ENCODE assay signal across 8 mouse cellular contexts in genomic region chr2:9896097-9896770, GRCm38 (mm10). TPM values are rescaled to one million over a fixed set of nuclear protein-coding genes. Genes with fewer than 3 reads are reported as not detected.
DNase-seq lines count a peak whose midpoint lies in the region; ATAC-seq and TF ChIP-seq lines count a peak whose summit lies in the region.

No protein-coding gene starts in this region.

- H3K27ac ChIP-seq in heart, postnatal 0 days (ENCODE audit: low read depth) = no peak overlapping the region
- no peak overlapping the region for H3K27ac ChIP-seq in hindbrain, embryonic 16.5 days (ENCODE audit: low read depth, low read length)

- 0 out of 2 replicates have a peak, but pooled peaks cover 8% of the 10 kb centered on the region for H3K4me1 ChIP-seq in heart, postnatal 0 days (ENCODE audit: control insufficient read depth, insufficient read depth)
- peaks cover 2% of the 10 kb centered on the region; the same call in 1 of the 2 replicates for H3K4me1 ChIP-seq in hindbrain, embryonic 16.5 days (ENCODE audit: control insufficient read depth, insufficient read depth, low read depth, low read length)

- no peak for ATAC-seq in heart, postnatal 0 days (ENCODE audit: insufficient read depth, low read depth)
- ATAC-seq in hindbrain, embryonic 16.5 days = no peak
- ATAC-seq in megakaryocyte-erythroid progenitor cell, adult 5-6 weeks (replicated peaks; ENCODE audit: low FRiP score, low TSS enrichment, poor library complexity, severe bottlenecking) = no peak

- no peaks in the 10 kb centered on the region for H3K36me3 ChIP-seq in heart, postnatal 0 days (replicated peaks; ENCODE audit: control insufficient read depth, insufficient read depth, low read length)
- H3K36me3 ChIP-seq in hindbrain, embryonic 16.5 days (ENCODE audit: control insufficient read depth, insufficient read depth, low read length) = no peaks in the 10 kb centered on the region

- H3K9ac ChIP-seq in heart, postnatal 0 days (replicated peaks; ENCODE audit: low read depth, low read length) = no peak overlapping the region
- H3K9ac ChIP-seq in hindbrain, embryonic 16.5 days (ENCODE audit: low read depth, low read length) = no peak overlapping the region

- TF ChIP-seq CTCF in heart, postnatal 0 days (IDR thresholded peaks at IDR 0.05; ENCODE audit: low read depth) = no peak

- peaks cover 83% of the 10 kb centered on the region for H3K27me3 ChIP-seq in heart, postnatal 0 days (ENCODE audit: control insufficient read depth, insufficient read depth, low read length)
- peaks cover 36% of the 10 kb centered on the region for H3K27me3 ChIP-seq in hindbrain, embryonic 16.5 days (replicated peaks; ENCODE audit: control insufficient read depth, insufficient read depth, low read length)

- no peaks in the 10 kb centered on the region for H3K9me3 ChIP-seq in heart, postnatal 0 days (replicated peaks; ENCODE audit: control insufficient read depth, low read length)
- no peaks in the 10 kb centered on the region for H3K9me3 ChIP-seq in hindbrain, embryonic 16.5 days (ENCODE audit: control insufficient read depth, low read length)

- no peak for TF ChIP-seq EP300 in heart, postnatal 0 days (IDR thresholded peaks at IDR 0.05; ENCODE audit: low read depth)

- DNase-seq in heart, postnatal 0 days (ENCODE audit: low spot score) = no peak
- no peak for DNase-seq in heart, adult 9 months (ENCODE audit: low spot score in 2 of 2)
- DNase-seq in embryo, embryonic 10.5 days (ENCODE audit: low spot score) = peak; percentile 54
- DNase-seq in naive thymus-derived CD4-positive, alpha-beta T cell, adult 2 months (ENCODE audit: low read depth) = peak; percentile 16
- DNase-seq in cerebellum, adult 9-11 months = no peak
- no peak for DNase-seq in gastrocnemius, adult 8-10 months (ENCODE audit: low spot score in 2 of 2)

- H3K4me2 ChIP-seq in heart, postnatal 0 days (ENCODE audit: low read depth, low read length) = peak overlapping the region; percentile 18; the same call in 1 of the 2 replicates
- peak overlapping the region; percentile 18; the same call in 1 of the 2 replicates for H3K4me2 ChIP-seq in hindbrain, embryonic 16.5 days (ENCODE audit: low read length)

- WGBS in heart, postnatal 0 days = 2% methylated on average over 22 of the region's 22 CpGs
- under 1% methylated on average over 21 of the region's 22 CpGs for WGBS in hindbrain, embryonic 16.5 days

- H3K4me3 ChIP-seq in heart, postnatal 0 days (ENCODE audit: low read depth, low read length) = peak overlapping the region; percentile 21
- H3K4me3 ChIP-seq in hindbrain, embryonic 16.5 days (ENCODE audit: low read length) = no peak overlapping the region

RNA-seq across cellular contexts. Expression of gene Gata3, which starts 6.4 kb away (rescaled TPM):
- 0.89 TPM in 1 of 2 replicates, not detected in the other for total RNA-seq in heart, postnatal 0 days (2014; rRNA removed; ENCODE audit: low replicate concordance)
- polyA plus RNA-seq in heart, postnatal 0 days (2015; fragmentation: Nextera tagmentation; extraction: Ambion mirVana) = 0.83 and 0.93 TPM in 2 replicates
- 27.2 and 33.8 TPM in 2 replicates for polyA plus RNA-seq in hindbrain, embryonic 16.5 days (2015; fragmentation: Nextera tagmentation; extraction: Ambion mirVana)
- total RNA-seq in gastrocnemius, adult 8-10 months (2022) = 1 to 10 TPM in 1 of 4 experiments, under 1 TPM in 2, not detected in 1; 0.24 to 1.1 (median 0.40) TPM
- total RNA-seq in megakaryocyte-erythroid progenitor cell, adult 5-6 weeks (2014; fragmentation: Nextera tagmentation) = 0.57 and 5.3 TPM in 2 replicates
- total RNA-seq in megakaryocyte-erythroid progenitor cell, adult 5-6 weeks (2017) = 0.23 and 1.8 TPM in 2 replicates

RNA-seq across cellular contexts. Expression of gene 9230102O04Rik, which starts 6.9 kb away (rescaled TPM):
- not detected in 2 replicates for total RNA-seq in heart, postnatal 0 days (2014; rRNA removed; ENCODE audit: low replicate concordance)
- polyA plus RNA-seq in heart, postnatal 0 days (2015; fragmentation: Nextera tagmentation; extraction: Ambion mirVana) = not detected in 2 replicates
- polyA plus RNA-seq in hindbrain, embryonic 16.5 days (2015; fragmentation: Nextera tagmentation; extraction: Ambion mirVana) = 0.35 and 1.1 TPM in 2 replicates
- total RNA-seq in gastrocnemius, adult 8-10 months (2022) = not detected
- not detected in 2 replicates for total RNA-seq in megakaryocyte-erythroid progenitor cell, adult 5-6 weeks (2014; fragmentation: Nextera tagmentation)
- total RNA-seq in megakaryocyte-erythroid progenitor cell, adult 5-6 weeks (2017) = not detected in 2 replicates

RNA-seq across cellular contexts. Expression of gene 4930412O13Rik, which starts 15.2 kb away (rescaled TPM):
- total RNA-seq in heart, postnatal 0 days (2014; rRNA removed; ENCODE audit: low replicate concordance) = not detected in 2 replicates
- not detected in 2 replicates for polyA plus RNA-seq in heart, postnatal 0 days (2015; fragmentation: Nextera tagmentation; extraction: Ambion mirVana)
- polyA plus RNA-seq in hindbrain, embryonic 16.5 days (2015; fragmentation: Nextera tagmentation; extraction: Ambion mirVana) = 0.28 and 0.47 TPM in 2 replicates
- total RNA-seq in gastrocnemius, adult 8-10 months (2022) = not detected
- total RNA-seq in megakaryocyte-erythroid progenitor cell, adult 5-6 weeks (2014; fragmentation: Nextera tagmentation) = not detected in 2 replicates
- not detected in 2 replicates for total RNA-seq in megakaryocyte-erythroid progenitor cell, adult 5-6 weeks (2017)

Comparison
In these comparisons a context has a peak if more than half of its experiments do, and no peak if none do; other contexts are left out.
1. DNase-seq: peak in embryo, embryonic 10.5 days (single experiment) and naive thymus-derived CD4-positive, alpha-beta T cell, adult 2 months (single experiment); none in heart, postnatal 0 days (single experiment), heart, adult 9 months (0 of 2), cerebellum, adult 9-11 months (single experiment) and gastrocnemius, adult 8-10 months (0 of 2).